Mouse (Mus musculus) midbrain, embryonic 11.5 days (tissue): Measurements from ENCODE around the gene Rftn1. TPM values are rescaled to one million over a fixed set of nuclear protein-coding genes. Genes with fewer than 3 reads are reported as not detected.

Experiments used
- ATAC-seq: fragments of 200-750 bp; cut with Nextera tagmentation; 2 replicates; pipeline ENCODE4 v1.8.0; 2017; ENCODE audit warnings: moderate TSS enrichment, moderate library complexity; ENCODE audit not compliant: low FRiP score
- DNase-seq: peaks from one replicate; pipeline ENCODE4 v3.0.0; 2015; ENCODE audit warnings: low spot score; ENCODE audit errors: missing footprints
- H3K27ac ChIP-seq: fragments of 300-500 bp; sonication (generic); 2 replicates; pipeline ENCODE4 v1.5.1; 2014; ENCODE audit warnings: low read depth, low read length
- H3K27me3 ChIP-seq: fragments of 300-500 bp; sonication (generic); 2 replicates; pipeline ENCODE4 v1.6.1; 2014; ENCODE audit warnings: mild to moderate bottlenecking, low read length, moderate library complexity, mixed read lengths; ENCODE audit not compliant: control insufficient read depth, insufficient read depth
- H3K36me3 ChIP-seq: fragments of 300-500 bp; sonication (generic); 2 replicates; pipeline ENCODE4 v1.6.1; 2014; ENCODE audit warnings: mild to moderate bottlenecking, low read length, moderate library complexity, mixed read lengths; ENCODE audit not compliant: control insufficient read depth, insufficient read depth
- H3K4me1 ChIP-seq: fragments of 300-500 bp; sonication (generic); 2 replicates; pipeline ENCODE4 v1.6.1; 2014; ENCODE audit warnings: low read length; ENCODE audit not compliant: control insufficient read depth, insufficient read depth
- H3K4me2 ChIP-seq: fragments of 300-500 bp; sonication (generic); 2 replicates; pipeline ENCODE4 v1.6.1; 2014; ENCODE audit warnings: mild to moderate bottlenecking, moderate library complexity
- H3K4me3 ChIP-seq: fragments of 300-500 bp; sonication (generic); 2 replicates; pipeline ENCODE4 v1.5.1; 2014; ENCODE audit warnings: low read depth, low read length
- H3K9ac ChIP-seq: fragments of 300-500 bp; sonication (generic); 2 replicates; pipeline ENCODE4 v1.6.1; 2014; ENCODE audit warnings: low read length
- H3K9me3 ChIP-seq: fragments of 300-500 bp; sonication (generic); 2 replicates; pipeline ENCODE4 v1.6.1; 2016; ENCODE audit warnings: low read length; ENCODE audit not compliant: control insufficient read depth
- WGBS: fragments of 180-500 bp; shearing (Covaris S2); extraction: QIAGEN DNeasy Blood & Tissue Kit; methylation state at CpG from one replicate; pipeline ENCODE4 v1.1.7; 2014; 5-methylcytosine and 5-hydroxymethylcytosine counted together
- polyA plus RNA-seq: library from polyadenylated mRNA; unstranded; fragments of >200 nt; fragmentation: Nextera tagmentation; extraction: Ambion mirVana; gene quantifications from 2 replicates; pipeline ENCODE4 v1.2.1, GENCODE M21; 2014

The Rftn1 gene
- polyA plus RNA-seq, 1 experiment from 2014 or later: 4.3 TPM

DNA sequence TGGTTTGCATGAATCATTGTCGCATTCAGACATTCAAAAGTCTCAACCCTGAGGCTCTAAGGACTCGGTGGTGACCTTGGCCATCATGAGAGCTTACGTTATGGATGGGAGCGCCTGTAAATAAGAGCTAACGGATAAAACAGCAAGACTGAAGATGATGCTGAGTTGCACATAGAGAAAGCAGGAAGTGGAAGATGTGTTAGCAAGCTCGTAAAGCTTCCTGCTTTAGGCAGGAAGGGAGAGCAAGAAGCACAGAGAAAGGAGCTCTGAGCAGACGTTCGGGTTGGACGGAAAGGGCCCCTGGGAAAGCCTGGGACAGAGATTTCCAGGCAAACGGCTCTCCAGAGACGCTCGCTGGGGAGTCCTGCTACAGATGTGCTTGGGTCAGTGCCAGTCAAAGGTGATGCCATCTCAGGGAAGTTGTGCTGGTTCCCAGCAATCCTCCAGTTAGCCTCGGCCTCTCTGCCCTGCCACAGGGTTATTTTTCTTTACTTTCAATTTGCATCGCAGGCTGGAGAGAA is 40.7 kb downstream of the Rftn1 start:
- H3K36me3 ChIP-seq: no peaks in the 10 kb centered on the region
- no peaks in the 10 kb centered on the region; the same call in 1 of the 2 replicates for H3K4me1 ChIP-seq
- no peak overlapping the region for H3K9ac ChIP-seq
- H3K9me3 ChIP-seq: no peaks in the 10 kb centered on the region
- WGBS: 78% methylated on average over 14 of the region's 14 CpGs
- DNase-seq: peak; percentile 82
- H3K27ac ChIP-seq: no peak overlapping the region
- H3K4me2 ChIP-seq: no peak overlapping the region
- no peak for ATAC-seq
- no peak overlapping the region for H3K4me3 ChIP-seq
- H3K27me3 ChIP-seq: no peaks in the 10 kb centered on the region

- Histone ChIP-seq H3K4me2 (no peak overlapping the region), H3K9me3 (no peaks in the 10 kb centered on the region), H3K4me1 (no peaks in the 10 kb centered on the region; the same call in 1 of the 2 replicates), H3K9ac (no peak overlapping the region), H3K27ac (no peak overlapping the region), H3K4me3 (no peak overlapping the region), H3K36me3 (no peaks in the 10 kb centered on the region), H3K27me3 (no peaks in the 10 kb centered on the region)
- ATAC-seq (no peak), DNase-seq (peak; percentile 19)
- 91% methylated on average over 12 of the region's 12 CpGs for WGBS
These were observed 42.5 kb downstream of the Rftn1 start for GRCm38 (mm10) chr17:50147831-50148587.

GRCm38 (mm10) chr17:50143354-50143753 is 47.1 kb downstream of the Rftn1 start:
- ATAC-seq (no peak), DNase-seq (no peak)
- H3K4me1 ChIP-seq: no peaks in the 10 kb centered on the region
- no peak overlapping the region for H3K4me2 ChIP-seq
- 88% methylated on average over 10 of the region's 10 CpGs for WGBS
- no peaks in the 10 kb centered on the region for H3K27me3 ChIP-seq
- no peak overlapping the region for H3K27ac ChIP-seq
- H3K4me3 ChIP-seq: no peak overlapping the region
- no peaks in the 10 kb centered on the region for H3K36me3 ChIP-seq
- no peak overlapping the region for H3K9ac ChIP-seq
- no peaks in the 10 kb centered on the region for H3K9me3 ChIP-seq

- H3K36me3 ChIP-seq: no peaks in the 10 kb centered on the region
- ATAC-seq (no peak), DNase-seq (peak; percentile 23)
- H3K27ac ChIP-seq: no peak overlapping the region
- H3K27me3 ChIP-seq: no peaks in the 10 kb centered on the region
- 65% methylated on average over 8 of the region's 8 CpGs for WGBS
- H3K9me3 ChIP-seq: no peaks in the 10 kb centered on the region
- no peaks in the 10 kb centered on the region for H3K4me1 ChIP-seq
- no peak overlapping the region for H3K9ac ChIP-seq
- H3K4me3 ChIP-seq: no peak overlapping the region
- no peak overlapping the region for H3K4me2 ChIP-seq
These were observed 47.9 kb downstream of the Rftn1 start for GRCm38 (mm10) chr17:50142553-50142952.

DNA sequence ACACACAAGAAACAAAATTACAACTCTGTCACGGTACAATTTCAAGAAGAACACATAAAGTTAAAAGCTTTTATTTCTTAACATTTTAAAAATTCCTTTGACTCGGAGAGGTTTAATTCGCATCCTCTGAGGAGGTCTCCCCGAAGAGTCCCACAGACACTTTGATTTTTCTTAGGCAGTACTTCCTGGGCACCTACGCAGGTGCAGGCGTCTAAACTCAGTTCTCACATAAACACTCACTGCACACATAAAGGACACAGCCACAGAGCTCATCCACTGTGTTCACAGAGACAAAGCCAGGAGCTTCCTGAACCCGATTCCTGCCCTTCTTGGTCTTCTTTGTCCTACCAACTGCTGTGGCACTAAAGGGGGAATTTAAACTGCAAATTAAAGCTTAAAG is 48.3 kb downstream of the Rftn1 start:
- Histone ChIP-seq H3K4me2 (no peak overlapping the region), H3K9ac (no peak overlapping the region), H3K9me3 (no peaks in the 10 kb centered on the region), H3K27ac (no peak overlapping the region), H3K4me1 (no peaks in the 10 kb centered on the region), H3K4me3 (no peak overlapping the region), H3K36me3 (no peaks in the 10 kb centered on the region), H3K27me3 (no peaks in the 10 kb centered on the region)
- DNase-seq: no peak
- ATAC-seq: no peak
- 83% methylated on average over 7 of the region's 7 CpGs for WGBS

DNA sequence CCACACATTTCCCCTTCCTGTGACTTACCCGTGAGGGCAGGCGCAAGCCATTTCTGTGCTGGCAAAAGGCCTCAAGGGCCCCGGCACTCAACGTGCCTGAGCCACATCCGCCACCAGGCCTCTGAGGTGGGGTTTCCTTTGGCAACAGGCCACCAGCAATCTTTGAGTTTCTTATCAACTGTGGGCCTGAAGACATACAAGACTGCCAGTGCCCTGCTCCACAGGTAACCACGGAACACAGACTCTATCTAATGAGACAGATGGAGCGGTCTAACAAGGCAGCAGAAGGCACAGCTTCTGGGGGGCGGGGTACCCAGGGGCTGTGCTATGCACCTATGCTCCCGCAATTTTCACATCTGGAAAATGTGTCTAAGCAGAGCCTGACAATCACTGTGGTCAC is 54.4 kb downstream of the Rftn1 start:
- Histone ChIP-seq H3K9ac (no peak overlapping the region), H3K4me3 (no peak overlapping the region), H3K36me3 (no peaks in the 10 kb centered on the region), H3K27me3 (no peaks in the 10 kb centered on the region), H3K4me1 (no peaks in the 10 kb centered on the region), H3K4me2 (no peak overlapping the region), H3K27ac (no peak overlapping the region), H3K9me3 (no peaks in the 10 kb centered on the region)
- ATAC-seq: no peak
- DNase-seq: peak; percentile 65
- WGBS: 90% methylated on average over 9 of the region's 9 CpGs

DNA sequence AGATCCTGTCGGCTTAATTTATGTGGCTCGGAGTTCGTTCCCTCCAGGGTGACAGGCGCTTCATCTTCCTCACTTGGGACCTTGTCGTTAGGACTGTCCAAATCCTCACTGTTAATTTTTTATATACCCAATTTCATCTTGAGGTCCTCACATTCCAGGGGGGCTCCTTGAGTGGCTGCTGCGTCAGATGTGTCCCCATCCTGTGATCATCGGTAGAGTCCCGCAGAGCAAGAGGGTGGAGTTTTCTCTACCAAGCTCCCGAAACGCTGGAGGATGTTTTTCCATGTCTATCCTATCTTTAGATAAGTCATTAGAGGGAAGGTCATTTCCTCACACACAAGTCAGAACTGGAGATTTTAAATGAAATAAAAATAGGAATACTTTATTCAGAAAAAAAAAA is 55.0 kb downstream of the Rftn1 start:
- WGBS: 93% methylated on average over 10 of the region's 10 CpGs
- ATAC-seq (no peak), DNase-seq (no peak)
- no peaks in the 10 kb centered on the region for H3K4me1 ChIP-seq
- H3K36me3 ChIP-seq: no peaks in the 10 kb centered on the region
- H3K4me3 ChIP-seq: no peak overlapping the region
- no peaks in the 10 kb centered on the region for H3K9me3 ChIP-seq
- H3K27me3 ChIP-seq: no peaks in the 10 kb centered on the region
- H3K27ac ChIP-seq: no peak overlapping the region
- no peak overlapping the region for H3K4me2 ChIP-seq
- no peak overlapping the region for H3K9ac ChIP-seq

DNA sequence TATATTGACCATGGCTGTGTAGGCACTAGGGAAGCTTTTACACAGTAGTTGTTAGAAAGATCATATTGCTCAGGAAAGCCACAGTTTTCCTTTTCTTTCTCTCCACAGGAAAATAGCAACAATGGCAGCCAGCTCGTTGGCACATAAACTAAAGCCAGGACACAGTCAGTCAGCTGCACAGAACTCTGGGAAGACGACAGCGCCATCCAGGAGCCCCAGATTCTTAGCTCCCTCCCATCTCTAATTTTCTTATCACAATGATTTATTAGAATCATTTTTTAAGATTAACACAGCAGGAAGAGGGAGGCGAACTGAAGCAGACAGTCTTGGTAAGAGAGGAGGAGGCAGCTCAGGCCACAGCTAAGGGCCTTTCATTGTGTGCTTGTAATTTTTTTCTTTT is 58.8 kb downstream of the Rftn1 start:
- DNase-seq: no peak
- H3K4me2 ChIP-seq: no peak overlapping the region
- H3K9ac ChIP-seq: no peak overlapping the region
- H3K27ac ChIP-seq: no peak overlapping the region
- no peaks in the 10 kb centered on the region for H3K4me1 ChIP-seq
- no peak overlapping the region for H3K4me3 ChIP-seq
- H3K36me3 ChIP-seq: no peaks in the 10 kb centered on the region
- no peak for ATAC-seq
- H3K27me3 ChIP-seq: no peaks in the 10 kb centered on the region
- no peaks in the 10 kb centered on the region for H3K9me3 ChIP-seq
- WGBS: 87% methylated on average over 4 of the region's 4 CpGs

DNA sequence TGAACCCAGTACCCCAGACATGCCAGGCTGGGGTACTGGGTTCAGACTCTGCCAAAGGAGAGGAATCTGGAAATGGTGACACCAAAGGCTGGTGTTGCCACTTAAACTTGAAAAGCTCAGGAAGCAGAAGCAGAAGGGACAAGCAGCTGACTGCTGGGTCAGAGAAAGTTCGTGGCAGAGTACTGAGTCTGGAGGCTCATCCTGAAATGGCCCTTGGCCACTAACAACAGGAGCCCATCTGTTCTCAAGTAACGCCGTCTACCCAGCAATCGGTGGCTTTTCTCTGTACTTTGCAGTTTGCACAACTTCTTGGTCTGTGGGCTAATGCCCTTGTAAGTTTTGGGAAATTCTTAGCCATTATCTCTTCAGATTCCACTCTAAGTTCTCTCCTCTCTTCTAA is 60.1 kb downstream of the Rftn1 start:
- H3K4me1 ChIP-seq: 0 out of 2 replicates have a peak, but pooled peaks cover 2% of the 10 kb centered on the region
- 96% methylated on average over 4 of the region's 4 CpGs for WGBS
- H3K9me3 ChIP-seq: no peaks in the 10 kb centered on the region

More for the DNA sequence above, 60.1 kb downstream of the Rftn1 start:
- no peak overlapping the region for H3K4me2 ChIP-seq
- ATAC-seq (no peak), DNase-seq (peak; percentile 26)
- H3K27me3 ChIP-seq: no peaks in the 10 kb centered on the region
- H3K36me3 ChIP-seq: no peaks in the 10 kb centered on the region
- H3K9ac ChIP-seq: no peak overlapping the region
- no peak overlapping the region for H3K4me3 ChIP-seq
- H3K27ac ChIP-seq: no peak overlapping the region
